Mouse (Mus musculus) heart, embryonic 10.5 days (tissue): ENCODE measurements around the gene Ap5s1. TPM values are rescaled to one million over a fixed set of nuclear protein-coding genes. Genes with fewer than 3 reads are reported as not detected.
A peak's percentile ranks its signal among the peaks of the same experiment; 100 is the strongest.

Source experiments
- DNase-seq: peaks from one replicate; pipeline ENCODE4 v3.0.0-alpha.2; 2017; ENCODE audit warnings: low spot score
- H3K27ac ChIP-seq: fragments of 300-500 bp; sonication (generic); 2 replicates; pipeline ENCODE4 v1.5.1; 2016; ENCODE audit warnings: mild to moderate bottlenecking
- H3K27me3 ChIP-seq: fragments of 300-500 bp; sonication (generic); 2 replicates; pipeline ENCODE4 v1.6.1; 2016; ENCODE audit warnings: mild to moderate bottlenecking; ENCODE audit not compliant: poor library complexity, insufficient read depth, severe bottlenecking
- H3K36me3 ChIP-seq: fragments of 300-500 bp; sonication (generic); 2 replicates; pipeline ENCODE4 v1.6.1; 2016; ENCODE audit warnings: mild to moderate bottlenecking, moderate library complexity
- H3K4me1 ChIP-seq: fragments of 300-500 bp; sonication (generic); 2 replicates; pipeline ENCODE4 v1.6.1; 2016; ENCODE audit warnings: mild to moderate bottlenecking
- H3K4me3 ChIP-seq: fragments of 300-500 bp; sonication (generic); 2 replicates; pipeline ENCODE4 v1.5.1; 2016; ENCODE audit warnings: mild to moderate bottlenecking, moderate library complexity
- H3K9me3 ChIP-seq: fragments of 300-500 bp; sonication (generic); 2 replicates; pipeline ENCODE4 v1.6.1; 2016; ENCODE audit warnings: mild to moderate bottlenecking, moderate library complexity
- WGBS: fragments of 180-500 bp; shearing (Covaris S2); methylation state at CpG from one replicate; pipeline ENCODE4 v1.1.7; 2016; 5-methylcytosine and 5-hydroxymethylcytosine counted together
- polyA plus RNA-seq: library from polyadenylated mRNA; unstranded; fragments of >200 nt; fragmentation: Nextera tagmentation; extraction: Ambion mirVana; gene quantifications from 2 replicates; pipeline ENCODE4 v1.2.1, GENCODE M21; 2016

The Ap5s1 gene
- polyA plus RNA-seq, 1 experiment from 2014 or later: 23.6 TPM

- 72% methylated on average over 3 of the region's 3 CpGs for WGBS
- H3K36me3 ChIP-seq: peaks cover 14% of the 10 kb centered on the region
- peaks cover 51% of the 10 kb centered on the region for H3K4me1 ChIP-seq
- no peaks in the 10 kb centered on the region for H3K9me3 ChIP-seq
- peaks cover 39% of the 10 kb centered on the region for H3K27me3 ChIP-seq
- no peak overlapping the region for H3K4me3 ChIP-seq
- DNase-seq: no peak
- H3K27ac ChIP-seq: no peak overlapping the region
These were observed 31.5 kb upstream of the Ap5s1 start for GRCm38 (mm10) chr2:131175286-131175944.

- WGBS: 97% methylated on average over 1 of the region's 1 CpGs
- no peak for DNase-seq
- Histone ChIP-seq H3K9me3 (no peaks in the 10 kb centered on the region), H3K4me3 (no peak overlapping the region), H3K27me3 (peaks cover 33% of the 10 kb centered on the region), H3K4me1 (peaks cover 51% of the 10 kb centered on the region), H3K36me3 (peaks cover 14% of the 10 kb centered on the region), H3K27ac (no peak overlapping the region)
These were observed 31.0 kb upstream of the Ap5s1 start for GRCm38 (mm10) chr2:131175945-131176309.

GRCm38 (mm10) chr2:131176491-131176890 lies 30.4 kb upstream of the Ap5s1 start:
- Histone ChIP-seq H3K4me3 (no peak overlapping the region), H3K27ac (no peak overlapping the region), H3K36me3 (peaks cover 14% of the 10 kb centered on the region), H3K27me3 (peaks cover 28% of the 10 kb centered on the region), H3K4me1 (peaks cover 46% of the 10 kb centered on the region), H3K9me3 (no peaks in the 10 kb centered on the region)
- DNase-seq: no peak
- 61% methylated on average over 5 of the region's 5 CpGs for WGBS

- Histone ChIP-seq H3K4me1 (peaks cover 40% of the 10 kb centered on the region), H3K9me3 (no peaks in the 10 kb centered on the region), H3K4me3 (peak overlapping the region; percentile 81; the same call in 1 of the 2 replicates), H3K27me3 (peaks cover 13% of the 10 kb centered on the region), H3K36me3 (peaks cover 14% of the 10 kb centered on the region), H3K27ac (peak overlapping the region; percentile 16; the same call in 1 of the 2 replicates)
- WGBS: 85% methylated on average over 9 of the region's 9 CpGs
- DNase-seq: no peak
These were observed 28.9 kb upstream of the Ap5s1 start for GRCm38 (mm10) chr2:131177932-131178331.

GRCm38 (mm10) chr2:131178828-131179245 lies 28.0 kb upstream of the Ap5s1 start:
- Histone ChIP-seq H3K36me3 (peaks cover 14% of the 10 kb centered on the region), H3K4me1 (peaks cover 40% of the 10 kb centered on the region), H3K27ac (peak overlapping the region; percentile 92), H3K4me3 (peak overlapping the region; percentile 81), H3K27me3 (peaks cover 9% of the 10 kb centered on the region), H3K9me3 (no peaks in the 10 kb centered on the region)
- peak; percentile 82 for DNase-seq
- 37% methylated on average over 26 of the region's 26 CpGs for WGBS

GRCm38 (mm10) chr2:131179246-131179886 lies 27.5 kb upstream of the Ap5s1 start:
- under 1% methylated on average over 67 of the region's 67 CpGs for WGBS
- peak overlapping the region; percentile 92 for H3K27ac ChIP-seq
- peak overlapping the region; percentile 81 for H3K4me3 ChIP-seq
- H3K27me3 ChIP-seq: 0 out of 2 replicates have a peak, but pooled peaks cover 4% of the 10 kb centered on the region
- peaks cover 37% of the 10 kb centered on the region for H3K4me1 ChIP-seq
- H3K9me3 ChIP-seq: no peaks in the 10 kb centered on the region
- peaks cover 14% of the 10 kb centered on the region for H3K36me3 ChIP-seq
- peak; percentile 84 for DNase-seq

- Histone ChIP-seq H3K36me3 (peaks cover 14% of the 10 kb centered on the region), H3K27me3 (0 out of 2 replicates have a peak, but pooled peaks cover 4% of the 10 kb centered on the region), H3K4me3 (peak within 1 kb of the TSS; percentile 81), H3K4me1 (peaks cover 32% of the 10 kb centered on the region), H3K9me3 (no peaks in the 10 kb centered on the region), H3K27ac (peak within 1 kb of the TSS; percentile 92)
- 5% methylated on average over 39 of the region's 57 CpGs for WGBS
- DNase-seq: no peak
These were observed 26.8 kb upstream of the Ap5s1 start, which contains the start of gene Cenpb for GRCm38 (mm10) chr2:131179990-131180587. Gene Cenpb (minus strand): TSS chr2:131180067.

GRCm38 (mm10) chr2:131186343-131186742 lies 20.5 kb upstream of the Ap5s1 start:
- WGBS: 1% methylated on average over 14 of the region's 14 CpGs
- Histone ChIP-seq H3K27ac (peak overlapping the region; percentile 89), H3K4me3 (peak overlapping the region; percentile 72), H3K27me3 (0 out of 2 replicates have a peak, but pooled peaks cover 4% of the 10 kb centered on the region), H3K4me1 (peaks cover 38% of the 10 kb centered on the region), H3K9me3 (no peaks in the 10 kb centered on the region), H3K36me3 (peaks cover 10% of the 10 kb centered on the region)
- DNase-seq: peak; percentile 89

GRCm38 (mm10) chr2:131186771-131187601 lies 19.9 kb upstream of the Ap5s1 start, which contains the start of the genes Cdc25b and Spef1:
Gene Cdc25b (plus strand): TSS chr2:131186949.
Gene Spef1 (minus strand): TSS chr2:131187282.
- Histone ChIP-seq H3K4me3 (peak within 1 kb of the TSS; percentile 72), H3K27ac (peak within 1 kb of the TSS; percentile 89), H3K4me1 (peaks cover 38% of the 10 kb centered on the region), H3K36me3 (peaks cover 16% of the 10 kb centered on the region), H3K9me3 (no peaks in the 10 kb centered on the region), H3K27me3 (0 out of 2 replicates have a peak, but pooled peaks cover 4% of the 10 kb centered on the region)
- peak; percentile 95 for DNase-seq
- under 1% methylated on average over 42 of the region's 43 CpGs for WGBS

GRCm38 (mm10) chr2:131187602-131187922 lies 19.3 kb upstream of the Ap5s1 start:
- H3K27ac ChIP-seq: peak overlapping the region; percentile 89
- H3K9me3 ChIP-seq: no peaks in the 10 kb centered on the region
- peaks cover 19% of the 10 kb centered on the region for H3K36me3 ChIP-seq
- peak overlapping the region; percentile 72 for H3K4me3 ChIP-seq
- DNase-seq: no peak
- H3K27me3 ChIP-seq: 0 out of 2 replicates have a peak, but pooled peaks cover 4% of the 10 kb centered on the region
- 25% methylated on average over 3 of the region's 3 CpGs for WGBS
- peaks cover 38% of the 10 kb centered on the region for H3K4me1 ChIP-seq

GRCm38 (mm10) chr2:131188311-131188710 lies 18.6 kb upstream of the Ap5s1 start:
- DNase-seq: no peak
- Histone ChIP-seq H3K9me3 (no peaks in the 10 kb centered on the region), H3K27ac (no peak overlapping the region), H3K27me3 (0 out of 2 replicates have a peak, but pooled peaks cover 3% of the 10 kb centered on the region), H3K4me1 (peaks cover 38% of the 10 kb centered on the region), H3K4me3 (peak overlapping the region; percentile 72; the same call in 1 of the 2 replicates), H3K36me3 (peaks cover 27% of the 10 kb centered on the region)
- 88% methylated on average over 5 of the region's 5 CpGs for WGBS
